Mouse (Mus musculus) CH12.LX (cell line): ENCODE data around the gene Eef1akmt3.

ENCODE experiments used
- CHD2 ChIP-seq: IDR thresholded peaks from 2 replicates; pipeline ENCODE4 v1.6.1; 2011; ENCODE audit warnings: low read length, improper control_type of control experiment
- CTCF ChIP-seq, 2 experiments: IDR thresholded peaks in 1 of 2; conservative IDR thresholded peaks in 1 of 2; 2 replicates each; pipeline ENCODE4 v1.5.1; 2011 to 2012; ENCODE audit warnings: low read depth in 2 of 2, low read length in 2 of 2, improper control_type of control experiment in 1 of 2, inconsistent platforms in 1 of 2, mild to moderate bottlenecking in 1 of 2, moderate library complexity in 1 of 2
- E2F4 ChIP-seq: IDR thresholded peaks from 2 replicates; pipeline ENCODE4 v1.6.1; 2011; ENCODE audit warnings: low read depth, low read length, improper control_type of control experiment; ENCODE audit not compliant: insufficient replicate concordance
- KAT2A ChIP-seq: IDR thresholded peaks from 2 replicates; pipeline ENCODE4 v1.6.1; 2012; ENCODE audit warnings: low read length, improper control_type of control experiment, inconsistent platforms; ENCODE audit not compliant: insufficient replicate concordance
- MAFK ChIP-seq: IDR thresholded peaks from 2 replicates; pipeline ENCODE4 v1.6.1; 2011; ENCODE audit warnings: low read length, improper control_type of control experiment; ENCODE audit not compliant: insufficient replicate concordance
- MYC ChIP-seq: IDR thresholded peaks from 2 replicates; pipeline ENCODE4 v1.6.1; 2011; ENCODE audit warnings: low read depth, mild to moderate bottlenecking, improper control_type of control experiment, low read length
- NELFE ChIP-seq: IDR thresholded peaks from 2 replicates; pipeline ENCODE4 v1.6.1; 2011; ENCODE audit warnings: low read depth, low read length, improper control_type of control experiment
- POLR2A ChIP-seq: IDR thresholded peaks from 2 replicates; pipeline ENCODE4 v1.6.1; 2011; ENCODE audit warnings: low read depth, mild to moderate bottlenecking, improper control_type of control experiment, low read length
- POLR2AphosphoS2 ChIP-seq: IDR thresholded peaks from 2 replicates; pipeline ENCODE4 v1.6.1; 2011; ENCODE audit warnings: low read depth, low read length, improper control_type of control experiment
- RAD21 ChIP-seq: IDR thresholded peaks from 2 replicates; pipeline ENCODE4 v1.6.1; 2011; ENCODE audit warnings: low read depth, mild to moderate bottlenecking, low read length, improper control_type of control experiment, moderate library complexity
- UBTF ChIP-seq: IDR thresholded peaks from 2 replicates; pipeline ENCODE4 v1.6.1; 2012; ENCODE audit warnings: low read depth, mild to moderate bottlenecking, inconsistent platforms, low read length, improper control_type of control experiment, moderate library complexity
- USF1 ChIP-seq: IDR thresholded peaks from 2 replicates; pipeline ENCODE4 v1.6.1; 2014; ENCODE audit warnings: low read depth, mild to moderate bottlenecking, inconsistent platforms, low read length, improper control_type of control experiment
- USF2 ChIP-seq: conservative IDR thresholded peaks from 2 replicates; pipeline ENCODE4 v1.6.1; 2011; ENCODE audit warnings: low read depth, low read length, improper control_type of control experiment
- ZMIZ1 ChIP-seq: IDR thresholded peaks from 2 replicates; pipeline ENCODE4 v1.6.1; 2012; ENCODE audit warnings: low read depth, mild to moderate bottlenecking, inconsistent platforms, low read length, improper control_type of control experiment

DNA sequence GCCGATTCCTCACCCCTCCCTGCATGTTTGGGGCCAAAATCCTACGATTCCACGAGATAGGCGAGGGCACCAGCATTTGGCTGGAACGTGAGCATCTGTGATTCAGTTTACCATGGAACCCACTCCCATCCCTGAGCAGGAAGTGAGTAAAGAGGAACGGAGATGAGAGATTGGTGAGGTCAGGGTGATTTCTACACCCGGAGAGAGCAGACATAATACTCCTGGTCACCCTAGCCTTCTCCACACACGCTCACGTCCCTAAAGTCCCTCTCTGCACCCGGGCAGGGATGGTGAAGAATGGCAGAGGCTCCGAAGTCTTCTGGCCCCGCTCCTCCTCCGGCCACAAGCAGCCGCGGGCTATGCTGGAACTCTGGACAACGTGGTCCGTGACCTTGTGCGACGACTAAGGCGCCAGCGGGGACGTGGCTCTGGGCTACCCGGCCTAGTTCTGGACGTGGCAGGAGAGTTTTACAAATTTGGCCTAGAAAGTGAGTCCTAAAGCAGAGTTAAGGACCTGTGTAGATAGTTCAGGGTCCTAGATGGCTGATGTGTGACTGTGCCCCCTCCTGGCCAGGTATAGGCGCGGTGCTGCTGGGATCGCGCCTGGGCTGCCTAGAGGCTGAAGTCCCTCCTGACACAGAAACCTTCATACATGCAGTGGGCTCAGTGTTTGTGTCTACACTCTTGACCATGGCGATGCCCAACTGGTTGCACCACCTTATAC lies 8.2 kb upstream of the Eef1akmt3 start:
- TF ChIP-seq CTCF (conservative IDR thresholded peaks at IDR 0.05 in 1 of 2, IDR thresholded peaks at IDR 0.05 in 1 of 2; ENCODE audit: low read depth in 2 of 2, low read length in 2 of 2) = peak in 1 of 2 experiments; percentile 25; a peak in 1 of 4 replicates
- TF ChIP-seq NELFE = no peak
- TF ChIP-seq MAFK = no peak
- no peak for TF ChIP-seq E2F4
- no peak for TF ChIP-seq MYC
- TF ChIP-seq POLR2A = no peak
- TF ChIP-seq UBTF = no peak
- no peak for TF ChIP-seq USF1
- no peak for TF ChIP-seq CHD2
- no peak for TF ChIP-seq POLR2AphosphoS2
- TF ChIP-seq USF2 = no peak
- TF ChIP-seq RAD21 = no peak
- no peak for TF ChIP-seq KAT2A
- no peak for TF ChIP-seq ZMIZ1
